Mouse (Mus musculus): ENCODE results near the gene Bbc3.
"Not testable (repeated sequence)": the region's sequence is repeated elsewhere in the genome, so short reads cannot be mapped to it uniquely, and the experiment has no call there.

Gene Bbc3

DNA sequence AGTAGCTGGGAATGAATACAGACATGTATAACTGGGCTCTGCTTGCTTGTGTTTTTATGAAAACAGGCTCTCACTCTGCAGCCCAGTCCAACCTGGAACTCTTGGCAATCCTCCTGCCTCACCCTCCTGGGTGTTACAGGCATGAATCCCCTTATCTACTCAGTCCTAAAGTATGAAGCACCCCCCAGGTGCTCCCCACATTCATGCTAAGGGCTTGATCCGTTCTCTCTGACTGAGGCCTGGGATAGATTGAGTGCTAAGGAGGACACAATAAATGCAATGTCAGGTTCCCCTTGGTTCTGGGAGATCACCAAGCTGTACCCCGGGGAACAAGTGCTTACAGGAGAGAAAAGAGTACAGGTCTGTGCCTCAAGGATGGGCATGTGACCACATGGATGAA, 10.6 kb upstream of the Bbc3 start:
- Histone ChIP-seq H3K36me3 (ENCODE audit: insufficient read depth, low read length) (no peaks in the 10 kb centered on the region), H3K27me3 (ENCODE audit: insufficient read depth, low read length) (peaks cover 7% of the 10 kb centered on the region), H3K9me3 (ENCODE audit: low read length) (no peaks in the 10 kb centered on the region), H3K4me3 (replicated peaks; ENCODE audit: low read length) (peak overlapping the region; percentile 43; the same call in 1 of the 2 replicates), H3K4me1 (replicated peaks; ENCODE audit: low read depth, low read length) (peaks cover 46% of the 10 kb centered on the region)
- no peak for TF ChIP-seq CTCF (conservative IDR thresholded peaks at IDR 0.05; ENCODE audit: low read length)
- TF ChIP-seq NANOG (IDR thresholded peaks at IDR 0.05; ENCODE audit: borderline replicate concordance, low read length), result no peak
- no peak for TF ChIP-seq POU5F1 (IDR thresholded peaks at IDR 0.05; ENCODE audit: borderline replicate concordance, low read length)

DNA sequence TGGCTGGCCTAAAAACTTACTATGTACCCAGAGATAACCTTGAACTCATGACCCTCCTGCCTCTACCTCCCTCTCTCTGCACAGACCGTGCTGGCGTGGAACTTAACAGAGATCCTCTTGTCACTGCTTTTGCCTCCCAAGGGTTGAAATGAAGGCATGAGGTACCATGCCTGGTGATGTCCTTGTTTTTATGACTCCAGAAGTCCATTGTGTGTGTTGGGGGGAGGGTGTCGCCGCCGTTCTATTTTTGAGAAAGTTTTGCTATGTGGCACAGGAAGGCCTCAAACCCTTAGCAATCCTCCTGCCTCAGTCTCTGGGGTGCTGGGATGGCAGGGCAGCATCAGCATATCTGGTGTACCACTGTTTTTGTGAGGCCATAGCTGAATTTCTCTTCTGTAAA, 9.3 kb upstream of the Bbc3 start:
- Histone ChIP-seq H3K4me1 (replicated peaks; ENCODE audit: low read depth, low read length) (peaks cover 46% of the 10 kb centered on the region), H3K36me3 (ENCODE audit: insufficient read depth, low read length) (no peaks in the 10 kb centered on the region), H3K27me3 (ENCODE audit: insufficient read depth, low read length) (peaks cover 7% of the 10 kb centered on the region), H3K9me3 (ENCODE audit: low read length) (no peaks in the 10 kb centered on the region), H3K4me3 (replicated peaks; ENCODE audit: low read length) (0 out of 2 replicates have a peak overlapping the region, but pooled peaks have one; percentile 76)
- TF ChIP-seq CTCF (conservative IDR thresholded peaks at IDR 0.05; ENCODE audit: low read length) (no peak), NANOG (IDR thresholded peaks at IDR 0.05; ENCODE audit: borderline replicate concordance, low read length) (no peak), POU5F1 (IDR thresholded peaks at IDR 0.05; ENCODE audit: borderline replicate concordance, low read length) (no peak)

DNA sequence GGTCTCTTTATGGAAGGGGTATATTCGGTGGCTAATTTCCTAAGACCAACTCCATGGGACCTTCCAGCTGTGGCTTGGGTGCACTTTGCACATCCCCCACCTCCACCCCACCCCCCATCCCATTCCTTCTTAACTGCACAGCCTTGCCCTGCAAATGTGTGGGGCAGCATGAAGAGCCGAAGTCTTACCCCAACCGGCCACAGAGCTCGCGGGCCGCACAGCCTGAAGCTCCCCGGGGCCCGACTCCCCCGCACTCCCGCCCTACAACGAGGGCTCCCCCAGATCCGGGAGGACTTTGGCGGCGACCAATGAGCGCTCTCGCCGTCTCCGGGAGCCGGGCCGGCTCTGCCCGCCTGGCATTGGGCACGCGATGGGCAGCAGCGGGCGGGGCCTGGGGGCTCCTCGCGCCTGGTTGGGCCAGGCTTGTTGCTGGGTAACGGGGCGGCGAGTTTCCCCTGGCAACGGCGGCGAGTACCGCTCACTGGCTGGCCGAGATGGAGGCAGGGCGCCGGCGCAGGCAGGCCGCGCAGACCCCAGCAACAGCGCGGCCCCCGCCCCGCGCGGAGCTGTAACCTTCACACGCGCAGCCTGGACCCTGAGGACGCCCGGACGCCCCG, 8.7 kb upstream of the Bbc3 start:
- peak overlapping the region; percentile 76 for H3K4me3 ChIP-seq (replicated peaks; ENCODE audit: low read length)
- H3K36me3 ChIP-seq (ENCODE audit: insufficient read depth, low read length), result no peaks in the 10 kb centered on the region
- no peak for TF ChIP-seq POU5F1 (IDR thresholded peaks at IDR 0.05; ENCODE audit: borderline replicate concordance, low read length)
- TF ChIP-seq NANOG (IDR thresholded peaks at IDR 0.05; ENCODE audit: borderline replicate concordance, low read length), result no peak
- no peak for TF ChIP-seq CTCF (conservative IDR thresholded peaks at IDR 0.05; ENCODE audit: low read length)
- peaks cover 7% of the 10 kb centered on the region for H3K27me3 ChIP-seq (ENCODE audit: insufficient read depth, low read length)
- H3K9me3 ChIP-seq (ENCODE audit: low read length), result no peaks in the 10 kb centered on the region
- peaks cover 46% of the 10 kb centered on the region for H3K4me1 ChIP-seq (replicated peaks; ENCODE audit: low read depth, low read length)

DNA sequence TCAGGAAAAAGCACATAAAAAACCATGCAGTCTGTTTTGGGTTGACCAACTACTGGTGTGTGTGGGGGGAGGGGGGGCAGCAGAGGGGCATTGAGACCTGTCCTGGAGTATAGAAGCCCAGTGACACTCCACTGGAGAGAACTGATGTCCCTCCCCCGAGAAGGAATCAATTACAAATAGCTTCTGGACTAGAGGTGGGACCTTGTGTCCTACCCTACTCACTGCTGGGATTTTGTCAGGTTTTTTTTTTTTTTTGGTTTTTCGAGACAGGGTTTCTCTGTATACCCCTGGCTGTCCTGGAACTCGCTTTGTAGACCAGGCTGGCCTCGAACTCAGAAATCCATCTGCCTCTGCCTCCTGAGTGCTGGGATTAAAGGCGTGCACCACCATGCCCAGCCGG, 1.1 kb upstream of the Bbc3 start:
- H3K9me3 ChIP-seq (ENCODE audit: low read length); H3K36me3 ChIP-seq (ENCODE audit: insufficient read depth, low read length); H3K4me3 ChIP-seq (replicated peaks; ENCODE audit: low read length): not testable (repeated sequence)
- Histone ChIP-seq H3K4me1 (replicated peaks; ENCODE audit: low read depth, low read length) (peaks cover 34% of the 10 kb centered on the region), H3K27me3 (ENCODE audit: insufficient read depth, low read length) (peaks cover 15% of the 10 kb centered on the region)

DNA sequence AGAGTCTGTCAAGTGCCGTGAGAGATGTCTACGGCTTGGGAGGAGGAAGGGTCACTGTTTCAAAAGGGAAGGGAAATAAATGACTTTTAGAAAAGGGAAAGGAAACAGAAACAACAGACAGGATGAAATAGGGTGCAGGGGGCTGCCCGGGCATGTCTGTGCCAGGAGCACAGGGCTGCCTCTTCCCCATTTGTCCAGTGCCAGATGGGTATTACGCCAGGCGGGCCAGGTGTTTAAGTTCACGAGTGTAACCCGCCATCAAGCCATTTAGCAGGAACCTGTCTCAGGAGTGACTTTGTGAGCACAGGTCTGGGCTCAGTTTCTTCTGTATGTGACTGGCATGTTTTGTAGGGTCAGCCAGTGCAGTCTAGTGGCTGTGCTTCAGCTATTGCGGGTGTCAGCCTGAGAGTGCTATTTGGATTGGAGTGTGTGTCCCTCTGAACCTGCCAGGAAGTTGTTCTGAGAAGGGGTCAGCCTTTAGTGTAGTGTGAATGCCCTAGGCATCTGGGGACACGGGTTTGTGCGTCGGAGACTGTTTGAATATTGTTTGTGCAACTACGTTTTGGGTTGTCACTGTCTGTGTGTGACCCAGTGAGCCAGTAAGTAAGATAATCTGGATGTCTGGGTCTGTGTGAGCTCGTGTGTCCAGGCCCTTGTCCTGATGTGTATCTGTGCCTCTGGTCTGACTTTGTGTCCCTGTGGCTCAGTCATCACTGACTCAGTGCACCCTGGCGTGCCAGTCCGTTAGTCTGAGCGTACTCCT, 543 bp downstream of the Bbc3 start:
- Histone ChIP-seq H3K9me3 (ENCODE audit: low read length) (no peaks in the 10 kb centered on the region), H3K27me3 (ENCODE audit: insufficient read depth, low read length) (peaks cover 15% of the 10 kb centered on the region), H3K4me3 (replicated peaks; ENCODE audit: low read length) (peak overlapping the region; percentile 100), H3K36me3 (ENCODE audit: insufficient read depth, low read length) (peaks cover 2% of the 10 kb centered on the region; the same call in 1 of the 2 replicates), H3K4me1 (replicated peaks; ENCODE audit: low read depth, low read length) (peaks cover 46% of the 10 kb centered on the region)
- TF ChIP-seq NANOG (IDR thresholded peaks at IDR 0.05; ENCODE audit: borderline replicate concordance, low read length) (no peak), CTCF (conservative IDR thresholded peaks at IDR 0.05; ENCODE audit: low read length) (no peak), POU5F1 (IDR thresholded peaks at IDR 0.05; ENCODE audit: borderline replicate concordance, low read length) (no peak)

DNA sequence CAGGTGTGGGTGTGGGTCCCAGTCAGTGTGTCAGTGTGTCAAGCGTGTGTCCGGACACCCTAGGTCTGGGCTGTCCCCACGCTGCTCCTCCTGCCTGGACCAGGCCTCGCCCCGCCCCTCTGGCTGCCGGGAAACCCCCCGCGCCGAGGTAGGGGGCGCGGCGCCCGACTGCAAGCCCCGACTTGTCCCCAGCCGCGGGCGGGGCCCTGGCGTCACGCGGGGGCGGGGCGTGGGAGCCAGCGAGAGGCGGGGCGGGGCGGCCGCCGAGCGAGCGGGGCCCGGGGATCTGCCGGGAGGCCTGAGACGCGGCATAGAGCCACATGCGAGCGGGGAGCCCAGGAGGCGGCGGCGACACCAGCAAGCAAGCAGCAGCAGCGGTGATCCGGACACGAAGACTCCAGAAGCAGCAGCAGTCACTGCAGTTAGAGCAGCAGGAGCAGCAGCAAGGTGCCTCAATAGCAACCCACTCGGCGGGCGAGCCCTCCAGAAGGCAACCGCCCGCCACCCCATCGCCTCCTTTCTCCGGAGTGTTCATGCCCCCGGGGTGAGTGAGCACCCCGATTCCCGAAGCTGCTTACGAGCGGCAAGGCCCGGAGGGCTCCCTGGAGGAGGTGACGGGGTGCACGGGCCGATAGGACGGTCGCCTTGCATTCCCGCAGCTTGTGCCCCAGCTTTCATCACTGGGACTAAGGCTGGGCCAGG, 1.3 kb downstream of the Bbc3 start:
- Histone ChIP-seq H3K4me3 (replicated peaks; ENCODE audit: low read length) (peak overlapping the region; percentile 100), H3K27me3 (ENCODE audit: insufficient read depth, low read length) (peaks cover 15% of the 10 kb centered on the region), H3K4me1 (replicated peaks; ENCODE audit: low read depth, low read length) (peaks cover 49% of the 10 kb centered on the region), H3K9me3 (ENCODE audit: low read length) (no peaks in the 10 kb centered on the region), H3K36me3 (ENCODE audit: insufficient read depth, low read length) (peaks cover 6% of the 10 kb centered on the region)
- TF ChIP-seq CTCF (conservative IDR thresholded peaks at IDR 0.05; ENCODE audit: low read length), result no peak
- no peak for TF ChIP-seq NANOG (IDR thresholded peaks at IDR 0.05; ENCODE audit: borderline replicate concordance, low read length)
- TF ChIP-seq POU5F1 (IDR thresholded peaks at IDR 0.05; ENCODE audit: borderline replicate concordance, low read length), result no peak

DNA sequence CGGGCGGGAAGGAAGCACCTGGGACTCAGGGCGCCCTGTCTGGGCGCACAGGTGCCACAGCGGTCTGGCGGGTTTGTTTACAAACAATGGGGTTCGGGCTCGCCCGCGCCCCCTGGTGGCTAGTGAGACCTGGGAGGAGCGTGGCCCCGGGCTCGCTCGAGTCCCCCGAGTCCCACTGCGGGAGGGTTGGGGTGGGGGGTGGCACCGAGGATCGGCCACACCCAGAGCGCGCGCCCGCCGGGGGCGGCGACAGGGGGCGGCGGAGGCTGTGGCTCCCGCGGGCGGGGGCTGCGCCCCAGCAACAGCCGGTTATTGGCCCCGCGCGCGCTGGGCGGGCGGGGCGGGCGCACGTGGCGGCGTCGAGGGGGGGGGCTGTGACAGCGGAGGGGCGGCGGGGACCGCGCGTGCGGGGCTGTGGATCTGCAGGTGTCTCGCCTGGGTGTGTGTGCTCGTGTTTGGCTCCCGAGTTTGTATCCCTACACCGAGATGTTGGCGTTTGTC, 1.9 kb downstream of the Bbc3 start:
- H3K36me3 ChIP-seq (ENCODE audit: insufficient read depth, low read length), result peaks cover 9% of the 10 kb centered on the region
- no peaks in the 10 kb centered on the region for H3K9me3 ChIP-seq (ENCODE audit: low read length)
- H3K27me3 ChIP-seq (ENCODE audit: insufficient read depth, low read length), result peaks cover 15% of the 10 kb centered on the region
- TF ChIP-seq NANOG (IDR thresholded peaks at IDR 0.05; ENCODE audit: borderline replicate concordance, low read length) (no peak), CTCF (conservative IDR thresholded peaks at IDR 0.05; ENCODE audit: low read length) (peak; percentile 40), POU5F1 (IDR thresholded peaks at IDR 0.05; ENCODE audit: borderline replicate concordance, low read length) (no peak)
- peak overlapping the region; percentile 100 for H3K4me3 ChIP-seq (replicated peaks; ENCODE audit: low read length)
- H3K4me1 ChIP-seq (replicated peaks; ENCODE audit: low read depth, low read length), result peaks cover 49% of the 10 kb centered on the region

All from E14TG2a.4 (cell line).